Mouse (Mus musculus): ENCODE measurements around the gene Pofut2.
A peak's percentile ranks its signal among the peaks of the same experiment; 100 is the strongest.

Gene Pofut2

DNA sequence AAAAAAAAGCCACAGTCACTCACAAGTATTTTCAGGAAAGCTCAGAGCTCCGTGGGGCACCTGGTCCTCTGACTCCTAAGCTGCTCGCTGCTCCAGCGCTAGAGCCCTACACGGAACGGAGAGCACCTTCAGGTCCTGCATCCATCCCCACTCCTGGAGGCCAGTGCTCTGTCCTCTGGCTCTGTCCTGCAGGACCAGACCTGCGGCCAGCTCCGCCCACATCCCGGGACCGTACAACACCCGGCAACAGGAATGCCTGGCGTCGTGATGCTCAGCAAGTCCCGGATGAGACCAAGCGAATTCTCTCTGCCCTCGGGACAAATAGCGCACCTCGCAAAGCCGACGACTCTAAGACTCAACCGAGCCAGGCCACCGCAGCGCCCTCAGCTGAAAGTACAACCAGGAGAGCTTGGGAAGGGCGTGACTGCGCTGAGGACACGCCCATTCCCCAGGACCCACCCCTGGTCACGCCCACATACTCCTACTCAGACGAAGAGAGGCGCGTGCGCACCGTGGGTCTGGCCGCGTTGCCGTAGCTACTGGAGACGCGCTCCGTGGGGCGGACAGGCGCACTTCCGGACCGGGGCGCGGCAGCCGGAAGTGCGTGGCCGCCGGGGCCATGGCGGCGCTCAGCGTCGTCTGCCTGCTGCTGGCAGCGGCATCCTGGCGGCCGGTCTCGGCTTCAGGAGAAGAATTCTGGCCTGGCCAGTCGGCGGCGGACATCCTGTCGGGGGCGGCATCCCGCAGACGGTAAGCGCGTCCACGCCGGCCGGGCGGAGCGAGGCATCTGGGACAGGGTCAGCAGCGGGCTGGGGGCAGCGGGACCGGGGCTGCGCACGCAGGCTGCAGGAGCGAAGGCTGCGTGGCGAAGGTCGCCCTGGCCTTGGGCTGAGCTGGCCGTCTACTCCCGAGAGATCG lies at the start of gene Pofut2:
Gene Pofut2 (plus strand): TSS at position 515 of the 918 bp plus-strand sequence.
- peak; percentile 98 for DNase-seq (ENCODE audit: extremely low read depth, insufficient read length, low spot score)

DNA sequence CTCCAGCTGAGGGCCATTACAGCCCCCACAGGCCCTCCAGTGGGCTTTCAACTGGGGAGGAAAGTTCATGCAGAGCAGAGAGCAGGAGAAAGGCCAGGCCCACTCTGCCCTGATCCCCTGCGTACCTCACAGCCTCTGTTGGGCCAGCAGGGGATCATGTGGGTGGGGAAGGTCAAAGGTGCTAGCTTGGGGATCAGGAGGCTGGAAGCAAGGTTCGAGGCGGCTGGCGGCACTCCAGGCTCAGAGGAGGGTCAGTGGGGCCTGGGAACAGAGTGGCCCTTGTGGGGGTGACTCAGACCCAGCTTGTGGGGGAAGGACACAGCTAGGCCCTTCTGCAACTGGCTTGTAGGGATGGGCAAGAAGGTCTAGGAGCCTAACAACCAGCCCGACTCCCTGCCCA lies 49.8 kb upstream of the Pofut2 start:
- peak; percentile 40 for DNase-seq (ENCODE audit: extremely low read depth, insufficient read length, low spot score)

DNA sequence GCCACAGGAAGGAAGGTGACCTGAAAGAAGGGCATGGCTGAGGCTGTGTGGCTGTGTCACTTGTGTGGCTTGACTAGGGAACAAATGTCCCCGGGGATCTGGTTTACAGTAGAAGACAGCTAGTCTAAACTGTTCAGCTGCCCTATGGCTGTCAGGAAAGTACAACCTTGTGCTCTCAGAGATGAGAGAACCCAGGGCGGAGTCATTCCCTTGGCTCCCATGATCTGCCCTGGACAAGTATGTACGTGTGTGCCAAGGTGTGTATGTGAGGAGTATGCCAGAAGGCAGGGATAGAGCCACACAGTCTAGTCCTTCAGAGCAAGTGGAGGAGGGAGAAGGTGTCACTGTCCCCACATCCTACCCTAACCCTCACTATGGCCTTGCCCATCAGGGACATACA lies 48.4 kb upstream of the Pofut2 start:
- DNase-seq (ENCODE audit: extremely low read depth, insufficient read length, low spot score): no peak

DNA sequence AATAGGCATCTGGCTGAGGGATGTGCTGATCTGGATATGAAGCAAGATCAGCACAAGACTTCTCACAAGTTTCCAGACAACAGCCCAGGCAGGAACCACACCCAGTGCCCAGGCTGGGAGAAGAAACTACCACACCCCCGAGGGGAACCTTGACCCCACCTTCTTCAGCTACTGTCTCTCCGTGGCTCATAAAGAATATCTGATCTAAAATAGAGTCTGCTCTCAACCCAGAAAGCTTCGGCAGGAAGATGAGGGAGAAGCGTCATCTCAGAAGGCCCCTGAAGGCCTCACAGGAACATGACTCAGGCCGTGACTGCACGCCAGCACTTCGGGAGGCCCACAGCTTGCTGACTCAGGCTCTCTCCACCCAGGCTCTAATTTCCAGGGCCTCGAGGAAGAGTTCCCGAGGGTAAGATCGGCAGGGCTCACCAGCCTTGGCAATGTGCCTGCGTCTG lies 47.9 kb upstream of the Pofut2 start:
- peak; percentile 85 for DNase-seq (ENCODE audit: extremely low read depth, insufficient read length, low spot score)

DNA sequence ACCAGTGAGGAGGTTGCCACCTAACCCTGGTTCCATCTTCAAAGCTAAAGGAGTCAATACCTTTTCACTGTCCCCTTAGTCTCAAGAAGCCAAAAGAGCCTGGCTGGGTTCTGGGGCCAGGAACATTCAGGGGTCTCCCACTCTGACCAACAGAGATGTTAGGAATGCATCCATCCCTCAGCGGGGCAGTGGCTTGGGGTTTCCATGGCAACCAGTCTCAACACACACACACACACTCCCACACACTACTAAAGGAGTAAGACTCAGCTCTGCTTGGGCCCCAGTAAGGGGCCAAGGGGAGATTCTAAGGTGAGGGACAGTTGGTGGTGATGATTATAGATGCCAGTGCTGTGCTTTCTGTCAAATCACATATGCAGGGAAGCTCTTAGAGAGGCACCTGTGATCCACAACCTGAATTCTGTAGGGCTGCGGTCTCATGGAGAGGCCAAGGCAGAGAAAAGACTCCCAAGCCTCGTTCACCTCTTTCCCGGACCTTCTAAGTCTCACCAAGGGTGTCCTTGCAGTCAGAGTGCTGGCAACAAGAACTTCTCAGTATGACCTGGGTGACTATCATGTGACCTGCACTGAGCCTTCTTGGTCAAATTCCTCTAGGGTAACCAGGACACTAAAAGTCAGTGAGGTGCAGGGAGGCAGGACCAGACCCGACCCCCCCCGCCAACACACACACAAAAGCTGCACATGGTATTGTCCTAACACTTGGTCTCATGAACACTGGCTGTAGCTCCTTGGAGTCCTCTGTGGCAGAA lies 46.5 kb upstream of the Pofut2 start:
- no peak for DNase-seq (ENCODE audit: extremely low read depth, insufficient read length, low spot score)

DNA sequence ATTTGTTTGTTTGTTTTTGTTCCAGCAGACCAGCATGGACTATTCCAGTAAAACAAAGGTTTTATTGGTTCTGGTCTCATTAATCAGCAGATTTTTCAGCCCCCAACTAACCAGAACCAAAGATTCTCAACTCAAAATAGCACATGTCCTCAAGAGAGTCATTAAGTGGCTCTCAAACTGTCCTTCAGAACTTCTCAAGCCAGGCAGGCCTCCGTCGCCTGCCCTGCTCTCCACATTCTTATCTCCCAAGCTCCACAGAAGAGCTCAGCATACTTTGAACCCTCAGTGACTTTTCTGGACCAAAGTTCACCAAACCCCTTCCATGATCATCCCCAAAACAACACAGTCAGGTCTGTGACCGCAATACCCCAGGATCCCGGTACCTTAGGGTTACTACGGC lies 45.5 kb upstream of the Pofut2 start:
- DNase-seq (ENCODE audit: extremely low read depth, insufficient read length, low spot score): no peak

DNA sequence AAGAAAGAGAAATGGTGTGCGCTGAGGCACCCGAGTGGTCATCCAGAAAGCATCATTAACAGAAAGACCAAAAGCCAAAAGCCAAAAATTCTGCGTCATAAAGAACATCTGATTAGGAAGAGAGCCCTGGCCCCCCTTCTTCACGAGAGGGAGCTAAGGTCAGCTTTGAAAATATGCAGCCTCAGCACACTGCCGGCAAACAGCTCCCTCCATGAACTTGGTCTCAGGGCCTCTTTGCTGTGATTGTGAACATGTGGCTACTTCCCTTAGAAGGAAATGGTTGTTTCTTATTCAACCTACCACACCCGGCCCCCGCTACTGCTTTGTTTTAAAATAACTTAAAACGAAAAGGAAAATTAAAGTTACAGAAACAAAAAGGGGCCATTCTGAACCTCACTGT lies 44.4 kb upstream of the Pofut2 start:
- no peak for DNase-seq (ENCODE audit: extremely low read depth, insufficient read length, low spot score)

DNA sequence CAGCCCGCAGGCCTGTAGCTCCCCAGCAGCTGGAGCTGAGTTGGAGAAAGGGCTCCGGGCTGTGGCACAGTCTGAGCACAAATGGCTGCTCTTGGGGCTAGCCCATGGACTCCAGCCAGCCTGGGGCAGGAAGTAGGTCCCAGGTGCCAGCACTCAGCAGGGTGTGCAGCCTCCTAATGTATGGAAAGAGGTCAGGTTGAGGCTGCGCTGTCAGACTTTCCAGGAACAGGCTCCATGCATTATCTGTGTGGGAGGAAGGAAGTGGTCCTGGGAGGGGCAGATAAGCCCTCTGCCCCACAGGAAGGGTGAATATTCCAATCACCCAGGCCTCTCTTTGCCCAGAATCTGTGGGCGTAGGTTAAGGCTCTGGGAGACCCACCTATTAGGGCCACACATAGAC lies 43.4 kb upstream of the Pofut2 start:
- DNase-seq (ENCODE audit: extremely low read depth, insufficient read length, low spot score): no peak

DNA sequence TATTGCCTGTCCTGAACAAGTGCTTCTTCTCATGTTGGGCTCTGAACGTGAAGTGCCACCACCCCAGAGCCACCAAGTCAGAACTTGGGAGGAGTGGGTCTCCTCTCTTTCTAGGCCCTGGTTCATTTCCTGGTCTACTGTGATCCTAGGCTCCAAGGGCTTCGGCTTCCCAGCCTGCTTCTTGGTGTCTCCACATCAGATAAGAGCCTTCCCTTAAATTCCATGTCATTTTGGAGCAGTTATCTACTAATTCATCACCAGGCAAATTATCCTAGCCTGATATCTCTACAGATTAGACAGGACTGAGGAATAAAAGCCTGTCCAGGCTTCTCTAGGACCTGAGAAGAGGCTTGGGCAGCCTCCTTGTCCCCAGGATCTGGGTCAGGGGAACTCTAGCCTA lies 42.7 kb upstream of the Pofut2 start:
- DNase-seq (ENCODE audit: extremely low read depth, insufficient read length, low spot score): no peak

DNA sequence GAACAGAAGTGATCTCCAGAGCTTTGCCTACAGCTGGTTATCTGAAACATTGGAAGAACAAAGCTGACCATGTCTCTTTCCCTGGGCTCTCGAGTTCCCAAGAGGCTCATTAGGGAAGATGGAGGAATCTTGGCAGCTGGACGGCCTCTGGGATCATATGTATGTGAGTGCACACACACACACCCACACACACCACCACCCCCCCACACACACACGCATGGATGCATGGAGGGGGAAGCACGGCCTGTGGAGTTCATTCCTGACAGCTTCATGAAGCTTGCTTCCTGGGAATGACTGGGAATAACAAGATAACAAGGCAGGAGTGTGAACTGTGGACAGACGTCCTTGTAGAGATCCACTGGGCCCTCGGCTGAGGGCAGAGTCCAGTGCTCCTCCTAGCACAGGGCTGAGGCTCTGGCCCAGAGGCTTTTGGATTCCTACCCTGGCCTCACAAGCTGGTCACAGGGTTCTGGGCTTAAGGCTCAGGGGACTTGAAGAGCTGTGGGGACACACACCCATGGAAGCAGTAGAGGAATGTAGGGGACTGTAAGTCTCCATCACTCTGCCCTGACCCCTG lies 41.8 kb upstream of the Pofut2 start:
- DNase-seq (ENCODE audit: extremely low read depth, insufficient read length, low spot score): no peak

DNA sequence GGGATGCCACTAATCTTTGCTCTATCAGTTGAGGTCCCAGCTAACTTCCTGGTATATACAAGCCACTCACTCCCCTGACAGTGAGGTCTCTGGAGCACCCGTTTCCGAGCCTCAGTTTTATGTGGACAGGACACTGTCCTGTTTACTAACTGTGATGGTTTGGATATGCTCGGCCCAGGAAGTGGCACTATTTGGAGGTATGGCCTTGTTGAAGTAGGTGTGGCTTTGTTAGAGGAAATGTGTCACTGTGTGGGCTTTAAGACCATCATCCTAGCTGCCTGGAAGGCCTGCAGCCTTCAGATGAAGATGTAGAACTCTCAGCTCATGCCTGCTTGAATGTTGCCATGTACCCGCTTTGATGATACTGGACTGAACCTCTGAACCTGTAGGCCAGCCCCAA lies 41.0 kb upstream of the Pofut2 start:
- DNase-seq (ENCODE audit: extremely low read depth, insufficient read length, low spot score): no peak

DNA sequence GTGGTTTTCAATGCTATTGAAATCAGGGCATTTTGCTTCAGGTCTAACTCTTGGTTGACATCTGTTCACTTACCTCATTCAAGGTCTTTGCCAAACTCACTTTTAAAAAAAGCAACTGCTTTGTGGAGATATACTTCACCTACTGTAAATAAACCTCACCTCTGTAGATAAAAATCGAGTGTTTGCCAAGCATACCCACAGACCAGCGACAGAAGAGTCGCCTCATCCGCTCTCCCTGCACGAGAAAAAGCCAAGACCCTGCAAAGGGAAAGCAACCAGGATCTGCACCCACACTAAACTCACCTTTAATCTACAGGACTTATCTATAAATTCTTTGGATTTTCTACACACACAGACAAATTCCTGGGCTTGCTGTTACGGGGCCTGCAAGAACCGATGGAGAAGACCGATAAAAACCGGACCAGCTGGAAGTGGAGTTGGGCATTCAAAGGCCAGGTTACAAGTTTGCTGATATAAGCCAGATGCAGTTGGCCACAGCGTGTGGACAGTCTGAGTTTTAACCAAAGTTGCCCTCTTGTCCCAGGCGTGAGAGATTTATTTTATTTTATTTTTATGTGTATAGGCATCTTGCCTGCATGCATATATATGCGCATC lies 39.5 kb upstream of the Pofut2 start:
- no peak for DNase-seq (ENCODE audit: extremely low read depth, insufficient read length, low spot score)

DNA sequence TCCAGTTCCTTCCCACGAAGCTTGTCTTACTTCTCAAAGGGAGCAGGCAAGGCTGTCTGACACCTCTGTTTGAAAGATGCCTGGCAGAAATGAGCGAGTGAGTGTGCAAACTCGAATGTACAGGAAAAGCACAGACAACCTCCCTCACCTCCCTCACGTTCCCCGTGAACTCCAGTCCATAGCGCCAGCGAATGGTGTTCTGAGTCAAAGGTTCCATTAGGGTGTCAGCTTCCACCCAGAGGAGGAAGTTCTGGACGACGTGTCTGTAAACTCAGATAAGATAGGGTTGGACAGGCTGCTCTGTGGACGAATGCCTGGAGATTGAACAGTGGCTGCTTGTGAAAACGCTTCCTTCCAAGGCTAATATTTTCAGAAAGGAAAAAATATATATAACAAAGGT lies 37.9 kb upstream of the Pofut2 start:
- DNase-seq (ENCODE audit: extremely low read depth, insufficient read length, low spot score): no peak

DNA sequence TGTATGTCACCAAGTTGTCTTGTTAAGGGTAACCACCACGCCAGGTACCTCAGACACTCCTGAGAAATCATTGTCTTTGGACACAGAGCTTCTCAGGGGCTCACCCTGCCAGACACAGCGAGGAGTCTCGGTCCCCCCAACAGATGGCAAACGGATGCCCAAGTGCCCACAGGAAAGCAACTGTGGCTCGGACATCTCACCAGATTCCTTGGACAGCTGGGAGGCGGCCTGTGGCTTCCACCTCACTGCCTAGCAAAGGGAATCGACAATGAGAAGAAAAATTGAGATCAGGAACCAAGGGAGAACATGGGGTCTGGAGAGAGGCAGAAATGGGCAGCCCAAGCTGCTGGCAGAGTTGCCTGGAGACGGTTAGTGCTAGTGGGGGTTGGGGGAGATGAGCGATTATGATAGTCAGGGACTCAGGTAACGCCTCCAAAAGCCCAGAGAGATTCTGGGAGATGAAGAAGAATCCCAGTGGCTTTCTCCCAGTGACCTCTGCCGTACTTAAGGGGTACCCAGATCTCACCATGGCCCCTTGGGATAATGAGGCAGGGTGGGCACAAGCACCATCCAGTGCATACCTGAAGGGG lies 36.0 kb upstream of the Pofut2 start:
- DNase-seq (ENCODE audit: extremely low read depth, insufficient read length, low spot score): no peak

DNA sequence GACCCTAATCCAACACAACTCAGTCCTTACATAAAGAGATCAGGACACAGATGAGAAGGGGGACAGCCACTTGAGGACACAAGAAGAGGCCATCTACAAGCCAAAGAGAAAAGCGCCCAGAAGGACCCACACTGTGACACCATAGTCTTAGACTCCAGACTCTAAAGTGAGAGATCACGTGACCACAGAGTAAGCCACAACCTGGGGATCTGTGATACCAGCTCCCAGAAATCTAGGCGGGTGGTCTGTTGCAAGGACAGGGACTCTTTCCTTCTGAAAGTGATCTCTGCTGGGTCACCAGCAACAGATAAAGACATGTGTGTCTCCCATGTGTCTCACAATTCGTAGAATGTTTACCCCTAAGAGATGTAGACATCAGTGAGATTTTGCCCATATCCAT lies 34.6 kb upstream of the Pofut2 start:
- no peak for DNase-seq (ENCODE audit: extremely low read depth, insufficient read length, low spot score)

DNA sequence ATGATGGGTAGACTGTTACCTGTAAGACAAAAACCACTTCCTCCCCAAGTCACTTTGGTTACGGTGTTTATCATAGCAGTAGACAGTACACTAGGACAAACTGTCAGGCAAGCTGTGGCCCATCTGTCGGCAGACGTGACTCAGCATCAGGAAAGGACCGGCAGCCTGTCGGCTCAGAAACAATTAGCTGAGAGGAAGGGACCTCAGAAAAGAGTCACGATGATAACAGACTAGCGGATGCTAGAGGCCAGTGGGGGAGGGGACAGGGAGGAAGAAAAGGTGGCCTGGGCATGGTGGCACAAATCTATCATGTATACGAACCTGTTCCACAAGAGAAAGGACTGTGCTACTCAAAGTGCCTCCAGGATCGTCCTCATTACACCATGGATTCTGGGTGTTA lies 33.6 kb upstream of the Pofut2 start:
- DNase-seq (ENCODE audit: extremely low read depth, insufficient read length, low spot score): no peak

DNA sequence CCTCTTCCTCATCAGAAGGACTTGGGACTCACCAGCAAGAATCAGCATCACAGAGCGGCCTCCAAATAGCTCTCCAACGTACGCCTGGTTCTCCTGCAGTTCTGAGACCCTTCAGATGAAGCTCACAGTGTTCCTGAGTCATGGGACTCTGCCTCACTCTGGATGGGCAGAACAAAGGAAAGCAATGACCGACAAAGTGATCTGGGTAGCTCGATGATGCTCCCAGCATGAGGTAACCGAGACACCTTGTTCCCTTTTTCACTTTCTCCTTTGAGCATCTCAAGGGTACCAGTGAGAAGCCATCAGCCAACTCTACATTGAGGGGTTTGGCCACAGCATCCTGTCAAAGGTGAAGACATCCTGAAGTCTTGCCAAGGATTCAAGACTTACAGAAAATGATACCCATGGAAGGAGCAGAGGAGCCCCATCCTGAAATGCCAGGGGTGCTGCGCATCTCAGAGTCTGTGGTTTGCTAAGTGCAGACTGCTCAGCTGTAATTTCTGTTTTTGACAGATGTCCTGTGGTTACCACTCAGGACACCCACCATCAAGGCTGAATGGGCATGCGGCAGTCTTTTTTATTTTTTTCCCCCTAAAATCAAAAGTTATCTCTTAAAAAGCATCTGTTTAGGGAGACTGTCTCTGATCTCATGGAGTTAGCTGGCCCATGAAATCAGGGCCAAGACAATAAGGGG lies 32.9 kb upstream of the Pofut2 start:
- DNase-seq (ENCODE audit: extremely low read depth, insufficient read length, low spot score): no peak

DNA sequence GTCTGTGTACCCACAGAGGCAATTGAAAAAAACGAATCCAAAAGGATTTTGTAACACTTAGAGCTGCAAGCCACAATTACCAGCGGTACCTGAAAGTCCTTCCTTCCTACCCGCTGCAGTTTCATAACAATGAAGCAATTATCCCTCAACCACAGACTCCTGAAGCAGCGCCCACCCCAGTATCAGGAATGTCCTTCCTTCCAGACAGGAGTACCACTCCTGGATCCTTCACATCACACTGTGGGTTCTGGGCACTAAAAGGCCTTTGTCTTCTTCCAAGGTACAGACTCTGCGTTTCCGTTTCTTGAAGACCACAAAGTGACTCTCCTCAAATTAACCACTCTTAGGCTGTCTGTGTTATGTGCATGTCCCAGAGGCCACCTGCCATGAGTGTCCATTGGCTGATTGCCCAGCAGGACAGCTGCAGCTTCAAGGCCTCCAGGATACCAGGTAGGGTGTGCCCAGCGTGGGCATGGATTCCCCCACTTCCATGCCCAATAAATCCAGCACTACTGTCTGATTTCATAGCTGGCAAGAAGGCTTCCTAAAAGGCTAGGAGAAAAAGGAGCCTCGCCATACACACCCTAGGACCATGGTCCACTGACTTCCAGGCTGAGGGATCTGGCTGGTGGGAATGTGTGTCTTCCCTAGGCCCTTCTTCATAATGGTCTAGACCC lies 32.2 kb upstream of the Pofut2 start:
- no peak for DNase-seq (ENCODE audit: extremely low read depth, insufficient read length, low spot score)

DNA sequence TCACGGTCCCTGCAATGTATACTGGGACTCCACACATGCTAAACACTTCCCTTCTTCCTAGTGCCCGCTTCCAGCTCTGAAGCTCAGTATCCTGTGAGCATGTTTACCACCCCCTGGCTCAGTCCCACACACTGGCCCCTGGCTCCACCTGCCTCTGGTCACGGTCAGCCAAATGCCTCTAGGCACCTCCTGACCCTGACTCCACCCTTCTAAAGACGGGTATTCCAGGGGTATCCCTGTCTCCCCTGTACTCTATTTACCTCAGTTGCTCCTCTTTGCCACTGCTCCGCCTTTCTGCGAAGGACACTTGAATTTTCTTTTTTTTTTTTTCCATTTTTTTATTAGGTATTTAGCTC lies 31.7 kb upstream of the Pofut2 start:
- no peak for DNase-seq (ENCODE audit: extremely low read depth, insufficient read length, low spot score)
